Mouse (Mus musculus): Measurements from ENCODE around the gene Inpp5e.

Inpp5e gene

GRCm38 (mm10) chr2:26362991-26363390 is 46.0 kb downstream of the Inpp5e start:
- DNase-seq (ENCODE audit: low read depth, low spot score), result no peak

- DNase-seq (ENCODE audit: low read depth, low spot score), result no peak
Measured at GRCm38 (mm10) chr2:26360772-26361171, 48.2 kb downstream of the Inpp5e start, which contains the start of gene Card9. TSS of gene Card9 (minus strand) at chr2:26360918.

GRCm38 (mm10) chr2:26359983-26360382 is 49.0 kb downstream of the Inpp5e start:
- no peak for DNase-seq (ENCODE audit: low read depth, low spot score)

DNA sequence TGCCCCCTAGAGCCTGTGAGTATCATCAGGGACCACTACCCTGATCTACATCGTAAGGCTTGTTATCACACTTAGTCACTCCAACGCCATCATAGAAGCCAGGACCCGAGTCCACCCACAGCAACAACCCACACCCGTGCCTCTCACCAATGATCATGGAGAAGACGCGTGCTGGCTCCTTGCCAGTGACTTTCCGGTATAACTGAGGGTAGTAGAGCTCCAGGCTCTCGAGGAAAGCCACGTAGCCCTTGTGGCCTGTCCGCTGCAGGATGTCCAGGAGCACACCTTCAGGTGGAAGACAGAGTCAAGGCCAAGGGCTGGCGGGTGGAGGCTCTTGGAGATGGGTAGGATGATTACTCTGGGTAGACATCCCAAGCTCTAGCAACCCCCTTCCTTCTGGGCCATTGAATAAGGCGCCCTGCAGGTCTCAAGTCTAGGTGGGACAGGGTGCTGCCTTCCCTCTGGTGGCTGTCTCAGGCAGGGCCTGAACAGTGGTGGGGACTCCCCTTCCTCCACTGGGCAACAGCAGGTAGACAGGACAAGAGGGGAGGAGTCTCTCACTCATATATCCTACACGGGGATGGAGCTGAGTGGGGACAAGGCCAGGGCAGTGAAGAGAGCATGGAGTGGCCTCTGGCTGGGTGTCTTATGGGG is 50.2 kb downstream of the Inpp5e start:
- DNase-seq (ENCODE audit: low read depth, low spot score), result no peak

GRCm38 (mm10) chr2:26357484-26357883 is 51.5 kb downstream of the Inpp5e start:
- no peak for DNase-seq (ENCODE audit: low read depth, low spot score)

GRCm38 (mm10) chr2:26356678-26357077 is 52.3 kb downstream of the Inpp5e start:
- DNase-seq (ENCODE audit: low read depth, low spot score), result no peak

DNA sequence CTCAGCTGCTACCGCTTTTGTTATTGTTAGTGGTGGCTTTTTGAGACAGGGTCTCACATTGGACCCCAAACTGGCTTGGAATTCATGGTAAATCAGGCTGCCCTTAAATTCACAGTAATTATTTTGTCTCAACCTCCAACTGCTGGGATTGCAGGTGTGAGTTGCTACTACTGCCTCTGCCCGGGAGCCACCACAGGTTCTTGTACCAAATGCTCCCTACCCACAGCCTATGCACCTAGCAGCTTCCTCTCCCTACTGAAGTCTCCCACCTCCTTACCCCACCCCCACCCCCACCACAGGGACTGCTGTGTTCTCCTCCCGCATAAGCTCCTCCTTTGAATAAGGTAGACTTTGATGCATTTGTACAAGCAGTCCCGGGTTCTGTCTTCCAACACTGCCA is 52.8 kb downstream of the Inpp5e start:
- DNase-seq (ENCODE audit: low read depth, low spot score), result no peak

- no peak for DNase-seq (ENCODE audit: low read depth, low spot score)
Measured at GRCm38 (mm10) chr2:26354401-26354800, 54.6 kb downstream of the Inpp5e start.

DNA sequence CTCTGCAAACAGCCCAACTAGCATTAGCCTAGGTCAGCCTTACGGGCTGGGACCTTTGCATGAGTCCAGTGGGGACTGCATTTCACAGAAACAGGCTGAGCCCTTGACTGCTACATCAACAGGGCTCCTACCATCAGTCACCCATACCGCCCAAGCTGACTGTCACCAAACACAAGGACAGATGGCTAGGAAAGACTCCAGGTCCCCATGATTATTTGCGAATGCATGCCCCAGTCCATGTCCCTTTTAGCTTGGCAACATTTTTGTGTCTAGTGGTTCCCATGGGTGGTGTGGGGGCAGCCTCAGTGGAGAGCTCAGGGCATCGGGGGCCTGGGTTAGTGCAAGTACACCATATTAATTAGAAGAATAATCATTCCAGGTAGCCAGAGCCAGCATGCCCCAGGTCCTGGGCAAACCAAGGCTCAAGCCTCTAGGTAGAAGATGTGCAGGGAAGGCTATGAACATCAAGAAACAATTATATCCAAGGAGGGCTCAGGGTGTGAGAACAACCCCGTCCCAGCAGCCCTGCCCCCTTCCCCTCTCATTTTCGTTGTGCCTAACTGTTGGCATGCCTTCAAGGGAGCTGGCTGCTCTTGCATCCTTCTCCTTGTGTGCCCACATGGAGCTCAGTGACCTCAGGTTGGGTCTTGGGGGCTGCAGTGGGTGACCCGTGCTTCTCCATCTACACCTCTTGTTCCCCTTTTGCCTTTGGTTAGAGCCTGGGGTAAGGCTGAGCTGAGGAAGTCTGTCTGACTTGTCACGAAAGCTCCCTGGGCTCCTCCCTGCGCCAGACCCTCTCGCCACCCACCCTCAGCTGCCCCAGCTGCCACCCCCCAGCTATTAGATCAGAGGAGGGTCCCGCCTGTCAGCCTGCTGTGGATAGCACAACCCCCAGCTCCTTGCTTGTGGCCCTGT is 55.7 kb downstream of the Inpp5e start:
- no peak for DNase-seq (ENCODE audit: low read depth, low spot score)

DNA sequence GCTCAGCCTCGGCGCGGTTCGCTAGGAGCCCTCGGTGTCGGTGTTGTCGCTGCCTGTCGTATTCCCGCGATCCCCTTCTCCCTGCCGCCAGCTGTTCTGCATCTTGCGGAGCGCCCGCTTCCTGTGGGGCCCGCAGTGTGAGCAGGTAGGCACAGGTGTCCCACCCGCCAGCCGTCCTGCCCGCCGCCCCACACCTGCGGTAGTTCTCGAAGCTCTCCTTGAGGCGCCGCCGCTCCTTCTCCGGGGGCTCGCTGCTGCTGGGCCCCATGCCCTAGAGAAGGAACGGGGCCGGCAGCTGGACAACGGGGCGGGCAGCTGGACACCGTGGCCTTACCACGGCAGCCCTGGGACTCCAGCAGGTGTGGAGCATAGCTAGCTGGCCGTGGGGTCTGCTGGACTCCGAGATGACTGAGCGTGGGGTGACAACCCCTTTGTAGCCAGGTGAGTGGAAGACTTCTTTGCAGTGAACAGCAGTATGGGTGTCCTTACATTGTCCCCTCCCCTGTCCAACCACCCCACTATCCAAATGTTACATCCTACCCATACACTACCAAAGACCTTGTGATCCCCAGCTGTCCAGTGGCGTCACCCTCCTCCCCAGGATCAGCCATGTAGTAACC is 56.6 kb downstream of the Inpp5e start:
- no peak for DNase-seq (ENCODE audit: low read depth, low spot score)

- DNase-seq (ENCODE audit: low read depth, low spot score), result peak; percentile 91
Measured at GRCm38 (mm10) chr2:26351358-26352290, 57.4 kb downstream of the Inpp5e start, which contains the start of gene Dnlz. TSS of gene Dnlz (minus strand) at chr2:26352110.

GRCm38 (mm10) chr2:26348241-26348640 is 60.8 kb downstream of the Inpp5e start:
- no peak for DNase-seq (ENCODE audit: low read depth, low spot score)
